Mouse (Mus musculus) left cerebral cortex, postnatal 25 days (tissue): Measurements from ENCODE around the gene Ttc9. TPM values are rescaled to one million over a fixed set of nuclear protein-coding genes. Genes with fewer than 3 reads are reported as not detected.
A peak's percentile ranks its signal among the peaks of the same experiment; 100 is the strongest.

Experiments used
- DNase-seq, 2 experiments: peaks; one replicate each; pipeline ENCODE4 v3.0.0; 2022; ENCODE audit warnings: low spot score in 2 of 2, mixed read lengths in 1 of 2
- intact Hi-C: fragments of 180-260 bp; cut with DNase I; formaldehyde crosslinking; loops from one replicate; pipeline ENCODE4 v1.15.1; 2025
- total RNA-seq, 2 experiments: library from RNA; stranded (reverse); gene quantifications; 2 replicates each; pipeline ENCODE4 v1.2.3; 2021

The Ttc9 gene
- total RNA-seq, 2 experiments from 2014 or later = 53.1 to 57.1 TPM

- DNase-seq = no peak
- intact Hi-C loops = no loop called here
Observed at GRCm38 (mm10) chr12:81646811-81647210, 15.8 kb downstream of the Ttc9 start.

DNA sequence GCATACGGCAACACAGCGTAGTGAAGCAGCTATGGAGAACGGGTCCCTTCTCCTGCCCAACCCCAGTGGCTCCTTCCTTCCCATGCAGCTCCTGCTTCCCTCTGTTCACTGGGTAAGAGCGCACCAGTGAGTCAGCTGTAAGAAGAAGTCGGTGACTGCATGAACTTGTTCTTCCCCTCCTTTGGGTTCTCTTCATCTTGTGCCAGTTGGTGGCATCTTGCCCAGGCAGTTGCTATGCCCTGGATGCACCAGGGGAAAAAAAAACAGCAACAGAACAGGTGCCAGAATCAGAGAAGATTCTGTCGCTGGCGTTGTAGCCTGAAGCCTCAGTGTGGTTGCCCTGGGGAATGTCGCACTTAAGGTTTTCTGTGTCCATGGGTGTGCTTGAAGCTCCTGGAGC lies 22.3 kb downstream of the Ttc9 start:
- intact Hi-C loops = no loop called here
- DNase-seq = no peak

DNA sequence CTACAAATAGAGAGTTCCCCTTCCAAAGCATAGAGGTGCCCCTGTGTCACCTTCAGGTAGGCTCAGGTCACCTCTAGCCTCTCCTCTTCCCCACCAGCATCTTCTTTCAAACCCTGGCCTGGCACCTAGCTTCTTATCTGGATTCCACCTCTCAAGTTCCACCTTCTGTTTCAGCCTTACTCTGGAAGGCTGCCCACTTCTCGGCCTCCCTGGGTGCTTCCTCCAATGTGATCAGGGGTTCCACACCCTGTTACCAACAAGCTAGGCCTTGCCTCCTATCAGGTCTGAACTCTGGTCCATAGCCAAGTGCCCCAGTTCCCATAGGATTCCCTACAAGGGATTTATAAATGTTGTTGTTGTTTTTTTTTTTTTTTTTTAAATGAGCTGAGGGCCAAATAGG lies 26.3 kb downstream of the Ttc9 start:
- intact Hi-C loops = no loop called here
- no peak for DNase-seq

- intact Hi-C loops = no loop called here
- DNase-seq = no peak
Observed at GRCm38 (mm10) chr12:81658086-81658485, 27.0 kb downstream of the Ttc9 start.

- intact Hi-C loops = no loop called here
- DNase-seq = peak in 1 of 2 experiments; percentile 33
Observed at GRCm38 (mm10) chr12:81662076-81662475, 31.0 kb downstream of the Ttc9 start.

- no peak for DNase-seq
- intact Hi-C loops = no loop called here
Observed at GRCm38 (mm10) chr12:81663116-81663515, 32.1 kb downstream of the Ttc9 start.

GRCm38 (mm10) chr12:81663906-81664305 lies 32.9 kb downstream of the Ttc9 start:
- DNase-seq = no peak
- intact Hi-C loops = no loop called here

- no peak for DNase-seq
- intact Hi-C loops = no loop called here
Observed at GRCm38 (mm10) chr12:81668406-81668805, 37.4 kb downstream of the Ttc9 start.

GRCm38 (mm10) chr12:81675557-81675956 lies 44.5 kb downstream of the Ttc9 start:
- intact Hi-C loops = no loop called here
- no peak for DNase-seq

- intact Hi-C loops = loop anchor here (10.0 kb wide), 1 partner anchor 705 kb away; no protein-coding TSS in a partner anchor
- DNase-seq = no peak
Observed at GRCm38 (mm10) chr12:81679807-81680529, 48.9 kb downstream of the Ttc9 start.

DNA sequence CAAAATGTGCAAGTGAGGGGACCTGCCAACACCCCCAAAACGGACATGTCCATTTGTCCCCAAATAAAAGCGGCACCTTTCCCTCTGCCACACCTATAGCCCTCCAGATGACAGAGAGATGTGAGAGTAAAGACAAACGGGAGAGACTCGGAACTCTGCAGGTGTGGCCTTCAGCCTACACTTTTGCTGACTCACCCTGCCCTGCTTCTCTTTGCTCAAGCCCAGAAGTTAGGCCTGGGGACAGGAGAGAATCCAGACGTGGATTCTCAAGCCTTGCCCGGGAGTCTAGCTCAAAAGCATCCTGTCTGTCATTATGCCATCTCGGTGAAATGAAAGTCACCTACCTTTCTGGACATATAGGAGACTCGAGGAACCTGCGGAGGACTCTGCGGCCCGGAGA lies 52.3 kb downstream of the Ttc9 start:
- DNase-seq = no peak
- intact Hi-C loops = loop anchor here (10.0 kb wide), 1 partner anchor 709 kb away; no protein-coding TSS in a partner anchor

DNA sequence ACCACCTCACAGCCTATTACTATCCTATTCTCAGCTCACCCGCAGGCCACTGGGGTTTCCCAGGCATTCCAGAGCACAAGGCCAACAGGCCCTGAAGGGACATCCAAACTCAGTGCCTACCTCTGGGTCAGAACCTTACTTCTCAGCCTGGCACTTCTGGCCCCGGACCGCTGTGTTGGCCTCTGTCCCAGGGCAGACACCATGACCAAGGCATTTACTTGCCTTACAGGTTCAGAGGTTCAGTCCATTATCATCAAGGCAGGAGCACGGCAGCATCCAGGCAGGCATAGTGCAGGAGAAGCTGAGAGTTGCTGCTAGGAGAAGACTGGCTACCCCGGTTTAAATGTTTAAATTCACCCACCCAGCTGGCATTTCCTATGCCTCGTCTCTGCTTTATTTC lies 53.0 kb downstream of the Ttc9 start:
- DNase-seq = no peak
- intact Hi-C loops = loop anchor here (10.0 kb wide), 1 partner anchor 709 kb away; no protein-coding TSS in a partner anchor

DNA sequence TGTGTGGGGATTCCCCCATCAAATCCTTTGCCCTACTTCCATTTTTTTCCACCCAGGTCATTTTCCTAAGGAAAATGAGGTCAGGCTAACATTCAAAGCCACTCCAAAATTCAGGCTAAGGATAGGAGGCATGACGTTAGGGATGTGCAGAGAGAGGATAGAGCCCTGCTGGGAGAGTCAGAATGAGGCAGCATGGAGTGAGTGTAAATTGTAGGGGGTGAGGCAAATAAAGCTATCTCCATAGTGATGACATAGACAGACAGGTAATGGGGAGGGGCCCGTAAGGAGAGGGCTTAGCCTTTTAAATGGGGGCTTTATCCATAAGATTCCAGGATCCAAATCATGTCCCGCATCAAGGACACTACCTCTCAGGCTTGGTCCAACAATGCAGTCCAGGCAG lies 54.9 kb downstream of the Ttc9 start:
- no peak for DNase-seq
- intact Hi-C loops = loop anchor here (5.0 to 10.0 kb wide), 2 partner anchors 69 to 711 kb away; no protein-coding TSS in a partner anchor

- DNase-seq = no peak
- intact Hi-C loops = loop anchor here (5.0 to 10.0 kb wide), 2 partner anchors 69 to 712 kb away; no protein-coding TSS in a partner anchor
Observed at GRCm38 (mm10) chr12:81686406-81687117, 55.5 kb downstream of the Ttc9 start.

DNA sequence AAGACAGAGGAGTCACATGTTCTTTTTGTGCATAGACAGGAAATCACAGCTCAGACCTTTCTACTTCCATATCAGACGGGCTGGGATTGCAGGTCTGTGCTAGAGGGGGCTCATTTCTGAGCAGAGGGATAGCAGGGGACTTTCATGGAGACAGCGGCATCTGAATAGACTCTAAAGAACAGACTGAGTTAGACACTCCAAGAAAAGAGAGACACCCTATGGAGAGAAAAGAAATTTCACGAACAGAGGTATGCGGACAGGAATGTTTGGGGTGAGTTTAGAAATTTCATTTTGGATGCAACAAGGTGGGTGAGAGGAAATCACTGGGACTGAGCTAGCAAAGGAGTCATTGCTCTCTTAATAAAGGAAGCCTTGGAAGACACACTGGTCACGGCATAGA lies 56.8 kb downstream of the Ttc9 start:
- no peak for DNase-seq
- intact Hi-C loops = loop anchor here (5.0 to 10.0 kb wide), 2 partner anchors 71 to 713 kb away; no protein-coding TSS in a partner anchor

DNA sequence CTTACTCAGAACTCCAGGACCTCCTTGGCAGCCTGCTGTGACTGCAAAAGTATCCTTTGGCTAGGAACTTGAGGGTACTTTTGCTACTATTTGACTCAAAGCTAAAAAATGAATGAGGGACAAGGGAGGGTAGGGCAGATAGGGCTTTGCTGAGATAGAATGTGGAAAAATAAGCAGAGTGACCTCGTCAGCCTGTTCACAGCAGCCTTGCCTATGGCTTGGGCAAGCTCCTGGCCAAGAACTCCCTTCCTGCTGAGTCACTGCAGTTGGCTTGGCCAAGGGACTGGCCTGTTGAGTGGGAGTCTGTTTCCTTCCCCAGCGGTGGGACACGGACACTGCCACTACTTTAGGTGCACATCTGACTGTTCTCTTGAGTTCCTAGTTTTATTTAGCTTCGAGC lies 57.5 kb downstream of the Ttc9 start:
- intact Hi-C loops = loop anchor here (5.0 to 10.0 kb wide), 2 partner anchors 71 to 714 kb away; no protein-coding TSS in a partner anchor
- DNase-seq = no peak

DNA sequence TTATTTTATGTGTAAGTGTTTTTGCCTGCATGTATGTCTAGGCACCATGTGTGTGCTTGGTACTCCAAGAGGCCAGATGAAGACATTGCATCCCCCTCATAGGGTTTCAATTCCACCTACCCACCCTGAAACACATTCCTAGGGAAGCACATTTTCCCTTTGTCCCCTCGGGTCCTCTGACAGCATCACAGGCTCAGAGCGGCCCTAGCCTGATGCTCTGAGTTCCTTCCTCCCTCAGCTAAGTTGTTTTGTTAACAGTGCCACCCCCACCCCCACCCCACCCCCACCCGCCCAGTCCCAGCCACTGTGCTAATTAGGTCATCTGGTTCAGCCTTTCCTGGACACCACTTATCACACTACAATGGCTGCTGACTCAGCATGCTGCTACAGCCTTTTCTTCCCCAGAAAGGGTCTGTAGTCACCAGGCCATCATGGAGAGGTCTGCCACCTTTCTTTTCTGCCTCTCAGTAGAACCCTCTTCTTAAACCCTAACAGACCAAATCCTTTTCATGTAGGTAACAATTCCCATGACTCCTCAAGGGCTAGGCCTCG lies 58.5 kb downstream of the Ttc9 start:
- DNase-seq = no peak
- intact Hi-C loops = loop anchor here (5.0 to 10.0 kb wide), 2 partner anchors 72 to 715 kb away; no protein-coding TSS in a partner anchor

- intact Hi-C loops = no loop called here
- DNase-seq = no peak
Observed at GRCm38 (mm10) chr12:81690111-81690510, 59.1 kb downstream of the Ttc9 start.

GRCm38 (mm10) chr12:81690751-81691150 lies 59.7 kb downstream of the Ttc9 start:
- no peak for DNase-seq
- intact Hi-C loops = no loop called here

DNA sequence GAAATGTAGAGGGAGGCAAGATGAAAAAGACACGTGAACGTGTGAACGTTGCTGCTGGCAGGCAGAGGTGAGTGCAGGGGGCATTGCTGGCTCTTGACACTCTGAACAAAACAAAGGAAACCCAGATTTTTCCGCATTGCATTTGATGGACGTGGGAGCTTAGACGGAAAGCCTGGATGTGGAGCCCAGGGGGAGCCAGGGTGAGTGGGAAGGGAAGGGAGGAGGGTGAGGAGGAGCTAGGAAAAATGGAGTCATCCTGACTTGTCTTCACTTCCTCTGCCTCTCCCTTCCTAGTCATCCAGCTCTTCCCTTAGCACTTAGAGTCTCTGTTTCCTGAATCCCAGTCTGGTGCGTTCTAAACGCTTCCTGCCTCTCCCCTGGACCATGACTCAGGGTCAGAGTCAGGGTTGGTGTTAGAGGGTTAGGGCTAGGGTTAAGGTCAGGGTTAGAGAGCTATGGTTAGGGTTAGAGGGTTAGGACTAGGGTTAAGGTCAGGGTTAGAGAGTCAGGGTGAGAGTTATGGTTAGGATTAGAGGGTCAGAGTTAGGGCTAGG lies 60.2 kb downstream of the Ttc9 start:
- intact Hi-C loops = no loop called here
- no peak for DNase-seq
